Mouse (Mus musculus) heart, postnatal 0 days (tissue): ENCODE measurements at regions not wholly inside any gene's neighbourhood (a gene's known extent, or its start where the extent isn't known, plus 50 kb on each side); places are given as distances from the start of the nearest gene placed in this dataset.

Source experiments
- ATAC-seq: fragments of 200-750 bp; cut with Nextera tagmentation; 2 replicates; pipeline ENCODE4 v1.8.0; 2017; ENCODE audit warnings: low read depth, moderate number of reproducible peaks, moderate library complexity; ENCODE audit not compliant: insufficient read depth
- DNase-seq: peaks from one replicate; pipeline ENCODE4 v3.0.0-alpha.2; 2016; ENCODE audit warnings: low spot score
- H3K27ac ChIP-seq: fragments of 300-500 bp; sonication (generic); 2 replicates; pipeline ENCODE4 v1.5.1; 2014; ENCODE audit warnings: low read depth, mild to moderate bottlenecking
- H3K27me3 ChIP-seq: fragments of 300-500 bp; sonication (generic); 2 replicates; pipeline ENCODE4 v1.6.1; 2014; ENCODE audit warnings: low read length, mixed read lengths; ENCODE audit not compliant: control insufficient read depth, insufficient read depth
- H3K36me3 ChIP-seq: fragments of 300-500 bp; sonication (generic); replicated peaks from 2 replicates; pipeline ENCODE4 v1.6.1; 2014; ENCODE audit warnings: low read length, mixed read lengths; ENCODE audit not compliant: control insufficient read depth, insufficient read depth
- H3K4me1 ChIP-seq: fragments of 300-500 bp; sonication (generic); 2 replicates; pipeline ENCODE4 v1.6.1; 2014; ENCODE audit warnings: antibody characterized with exemption; ENCODE audit not compliant: control insufficient read depth, insufficient read depth
- H3K4me2 ChIP-seq: fragments of 300-500 bp; sonication (generic); 2 replicates; pipeline ENCODE4 v1.6.1; 2014; ENCODE audit warnings: low read depth, mild to moderate bottlenecking, low read length, moderate library complexity
- H3K4me3 ChIP-seq: fragments of 300-500 bp; sonication (generic); 2 replicates; pipeline ENCODE4 v1.5.1; 2014; ENCODE audit warnings: low read depth, low read length
- H3K9ac ChIP-seq: fragments of 300-500 bp; sonication (generic); replicated peaks from 2 replicates; pipeline ENCODE4 v1.6.1; 2014; ENCODE audit warnings: low read depth, low read length, mixed read lengths
- H3K9me3 ChIP-seq: fragments of 300-500 bp; sonication (generic); replicated peaks from 2 replicates; pipeline ENCODE4 v1.6.1; 2016; ENCODE audit warnings: low read length; ENCODE audit not compliant: control insufficient read depth
- CTCF ChIP-seq: IDR thresholded peaks from 2 replicates; pipeline ENCODE4 v1.5.1; 2016; ENCODE audit warnings: antibody characterized with exemption, control low read depth, low read depth
- EP300 ChIP-seq: IDR thresholded peaks from 2 replicates; pipeline ENCODE4 v1.6.1; 2016; ENCODE audit warnings: antibody characterized with exemption, low read depth
- WGBS: fragments of 180-500 bp; shearing (Covaris S2); extraction: QIAGEN DNeasy Blood & Tissue Kit; methylation state at CpG from one replicate; pipeline ENCODE4 v1.1.7; 2014; 5-methylcytosine and 5-hydroxymethylcytosine counted together

DNA sequence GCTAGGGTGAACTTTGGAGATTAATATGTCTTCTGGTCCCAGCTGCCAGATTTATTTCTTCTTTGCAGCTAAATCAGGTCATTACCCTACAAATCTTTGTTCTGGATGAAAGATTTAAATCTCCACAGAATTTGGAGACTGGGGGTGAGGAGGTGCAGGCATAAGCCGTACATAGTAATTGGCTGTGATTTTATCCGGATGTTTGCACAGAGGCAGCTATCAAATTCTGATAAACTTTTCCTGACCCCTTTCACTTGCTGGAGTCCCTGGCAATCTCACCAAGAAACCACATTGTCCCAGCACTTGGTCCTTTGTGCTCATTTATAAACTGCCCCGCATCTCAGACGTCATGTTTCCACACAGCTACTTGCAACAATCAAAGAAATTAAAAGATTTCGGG, 128.8 kb upstream of the Map3k7 start:
- 10% methylated on average over 5 of the region's 5 CpGs for WGBS
- H3K4me1 ChIP-seq: peaks cover 4% of the 10 kb centered on the region; the same call in 1 of the 2 replicates
- no peak overlapping the region for H3K9ac ChIP-seq
- ATAC-seq (no peak), DNase-seq (no peak)
- H3K9me3 ChIP-seq: no peaks in the 10 kb centered on the region
- H3K4me2 ChIP-seq: no peak overlapping the region; the same call in 1 of the 2 replicates
- H3K27me3 ChIP-seq: no peaks in the 10 kb centered on the region
- H3K36me3 ChIP-seq: no peaks in the 10 kb centered on the region
- H3K4me3 ChIP-seq: no peak overlapping the region
- H3K27ac ChIP-seq: no peak overlapping the region
- TF ChIP-seq EP300: no peak
- no peak for TF ChIP-seq CTCF

GRCm38 (mm10) chr4:31838592-31838991, 125.3 kb upstream of the Map3k7 start:
- Histone ChIP-seq H3K4me1 (peaks cover 4% of the 10 kb centered on the region; the same call in 1 of the 2 replicates), H3K27ac (no peak overlapping the region), H3K4me3 (no peak overlapping the region), H3K36me3 (no peaks in the 10 kb centered on the region), H3K4me2 (no peak overlapping the region), H3K27me3 (no peaks in the 10 kb centered on the region), H3K9ac (no peak overlapping the region), H3K9me3 (no peaks in the 10 kb centered on the region)
- DNase-seq (no peak), ATAC-seq (no peak)
- WGBS: 55% methylated on average over 5 of the region's 5 CpGs
- TF ChIP-seq EP300 (no peak), CTCF (no peak)

GRCm38 (mm10) chr4:31849763-31850162, 114.1 kb upstream of the Map3k7 start:
- ATAC-seq (no peak), DNase-seq (no peak)
- Histone ChIP-seq H3K9ac (no peak overlapping the region), H3K4me1 (no peaks in the 10 kb centered on the region), H3K9me3 (no peaks in the 10 kb centered on the region; the same call in 1 of the 2 replicates), H3K4me2 (no peak overlapping the region), H3K27ac (no peak overlapping the region), H3K4me3 (no peak overlapping the region), H3K27me3 (no peaks in the 10 kb centered on the region), H3K36me3 (no peaks in the 10 kb centered on the region)
- TF ChIP-seq CTCF: no peak
- TF ChIP-seq EP300: no peak
- 65% methylated on average over 6 of the region's 6 CpGs for WGBS

DNA sequence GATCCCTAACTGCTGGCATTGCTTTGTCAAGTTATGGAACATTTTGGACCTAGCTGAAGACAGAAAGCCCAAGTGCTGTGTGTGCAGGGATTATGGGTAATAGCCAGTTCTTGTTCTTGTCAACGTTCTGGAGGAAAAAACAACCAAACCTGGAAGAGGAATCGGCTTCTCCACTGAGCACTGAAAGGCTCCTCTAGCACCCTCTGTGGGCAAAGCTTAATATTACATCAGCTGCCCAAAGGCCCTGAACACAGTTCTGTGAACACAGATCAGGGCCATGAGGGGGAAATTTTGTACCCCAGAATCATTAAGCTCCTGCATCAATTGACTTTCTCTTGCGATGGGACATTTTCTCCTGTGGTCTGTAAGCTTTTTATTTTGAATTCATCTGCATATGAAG, 112.9 kb upstream of the Map3k7 start:
- no peak for ATAC-seq
- WGBS: 43% methylated on average over 3 of the region's 3 CpGs
- no peak overlapping the region for H3K4me3 ChIP-seq
- no peak for DNase-seq
- H3K27me3 ChIP-seq: no peaks in the 10 kb centered on the region
- no peaks in the 10 kb centered on the region; the same call in 1 of the 2 replicates for H3K9me3 ChIP-seq
- TF ChIP-seq CTCF (peak; percentile 41), EP300 (no peak)
- no peak overlapping the region for H3K9ac ChIP-seq
- no peaks in the 10 kb centered on the region for H3K4me1 ChIP-seq
- H3K4me2 ChIP-seq: no peak overlapping the region
- no peaks in the 10 kb centered on the region for H3K36me3 ChIP-seq
- H3K27ac ChIP-seq: no peak overlapping the region

DNA sequence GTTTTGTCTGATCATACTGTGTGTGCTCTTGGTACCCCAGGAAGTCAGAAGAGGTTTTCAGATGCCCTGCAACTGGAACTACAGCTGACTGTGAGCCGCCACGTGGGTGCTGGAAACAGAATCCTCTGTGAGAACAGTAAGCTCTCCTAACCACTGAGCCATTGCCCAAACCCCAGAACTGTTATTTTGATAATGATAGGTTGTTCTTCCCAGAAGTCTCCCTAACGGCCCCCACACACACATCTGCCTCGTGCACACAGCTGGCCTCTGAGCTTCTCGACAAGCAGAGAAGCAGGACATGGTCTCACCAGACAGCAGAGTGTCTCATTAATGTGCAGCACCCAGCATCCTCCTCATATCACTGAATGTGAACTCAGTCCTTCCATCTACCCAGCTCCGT, 110.0 kb upstream of the Map3k7 start:
- Histone ChIP-seq H3K9me3 (no peaks in the 10 kb centered on the region), H3K36me3 (no peaks in the 10 kb centered on the region), H3K4me1 (no peaks in the 10 kb centered on the region), H3K4me3 (no peak overlapping the region), H3K27me3 (no peaks in the 10 kb centered on the region), H3K9ac (no peak overlapping the region), H3K27ac (no peak overlapping the region), H3K4me2 (no peak overlapping the region)
- DNase-seq (no peak), ATAC-seq (no peak)
- WGBS: 69% methylated on average over 6 of the region's 6 CpGs
- no peak for TF ChIP-seq EP300
- TF ChIP-seq CTCF: no peak

DNA sequence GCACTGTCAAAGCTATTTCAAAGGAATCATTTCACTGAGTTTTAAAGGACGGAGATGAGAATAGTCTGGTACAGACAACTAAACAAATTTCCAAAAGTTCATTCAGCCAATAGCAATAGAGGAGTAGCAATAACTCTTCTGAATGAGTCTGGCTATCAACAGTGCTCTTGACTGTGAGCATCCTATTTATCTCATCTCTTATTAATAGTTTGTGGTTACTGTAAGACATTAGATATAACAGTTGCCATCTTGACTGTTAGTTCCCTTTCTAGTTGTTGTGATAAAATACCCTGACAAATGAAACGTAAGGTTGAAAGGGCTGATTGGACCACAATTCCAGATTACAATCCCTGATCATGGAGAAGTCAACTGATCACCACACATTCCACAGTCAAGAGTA, 103.5 kb upstream of the Map3k7 start:
- Histone ChIP-seq H3K27ac (no peak overlapping the region), H3K9ac (no peak overlapping the region), H3K4me1 (no peaks in the 10 kb centered on the region), H3K9me3 (no peaks in the 10 kb centered on the region), H3K36me3 (no peaks in the 10 kb centered on the region), H3K4me2 (no peak overlapping the region), H3K4me3 (no peak overlapping the region), H3K27me3 (no peaks in the 10 kb centered on the region)
- ATAC-seq (no peak), DNase-seq (no peak)
- TF ChIP-seq CTCF (no peak), EP300 (no peak)
- WGBS: 88% methylated on average over 2 of the region's 2 CpGs
